Mouse (Mus musculus) kidney, adult 2 months (tissue): ENCODE measurements around the gene Tnrc18. TPM values are rescaled to one million over a fixed set of nuclear protein-coding genes. Genes with fewer than 3 reads are reported as not detected.

Experiments used
- DNase-seq: peaks from one replicate; pipeline ENCODE4 v3.0.0; 2021
- H3K27ac ChIP-seq: fragments of 200-500 bp; 2 replicates; pipeline ENCODE4 v1.5.1; 2012; ENCODE audit warnings: low read depth, low read length, control low read depth, inconsistent platforms; ENCODE audit not compliant: insufficient read depth
- H3K27me3 ChIP-seq: fragments of 200-500 bp; replicated peaks from 2 replicates; pipeline ENCODE4 v1.6.1; 2012; ENCODE audit warnings: mild to moderate bottlenecking, moderate library complexity, low read length, inconsistent platforms; ENCODE audit not compliant: control insufficient read depth, insufficient read depth
- H3K36me3 ChIP-seq: fragments of 200-500 bp; 2 replicates; pipeline ENCODE4 v1.6.1; 2012; ENCODE audit warnings: mild to moderate bottlenecking, moderate library complexity, low read length, inconsistent platforms; ENCODE audit not compliant: control insufficient read depth, insufficient read depth
- H3K4me1 ChIP-seq: fragments of 200-500 bp; 2 replicates; pipeline ENCODE4 v1.6.1; 2011; ENCODE audit warnings: low read length; ENCODE audit not compliant: control insufficient read depth, insufficient read depth
- H3K4me3 ChIP-seq: fragments of 200-500 bp; 2 replicates; pipeline ENCODE4 v1.5.1; 2011; ENCODE audit warnings: mild to moderate bottlenecking, low read depth, low read length, control low read depth; ENCODE audit not compliant: insufficient read depth
- CTCF ChIP-seq: fragments of 200-500 bp; conservative IDR thresholded peaks from 2 replicates; pipeline ENCODE4 v1.5.1; 2011; ENCODE audit warnings: low read depth, mild to moderate bottlenecking, control low read depth, low read length, moderate library complexity, mixed read lengths; ENCODE audit not compliant: insufficient read depth, insufficient read length
- POLR2A ChIP-seq: fragments of 200-500 bp; IDR thresholded peaks from one replicate; pipeline ENCODE4 v1.6.1; 2011; ENCODE audit warnings: low read depth, low read length, control low read depth
- WGBS: fragments of 180-500 bp; shearing (Covaris S2); methylation state at CpG from one replicate; pipeline ENCODE4 v1.1.7; 2018; 5-methylcytosine and 5-hydroxymethylcytosine counted together
- polyA plus RNA-seq: library from polyadenylated mRNA; depleted of rRNA; stranded (reverse); fragments of >200 nt; gene quantifications from 2 replicates; pipeline ENCODE4 v1.2.3, GENCODE M21; 2012

Tnrc18 gene
- polyA plus RNA-seq, 1 experiment = 32.1 TPM

GRCm38 (mm10) chr5:142769641-142770040 lies 47.8 kb downstream of the Tnrc18 start:
- 42% methylated on average over 5 of the region's 5 CpGs for WGBS
- H3K4me1 ChIP-seq = peaks cover 3% of the 10 kb centered on the region; the same call in 1 of the 2 replicates
- no peak overlapping the region for H3K4me3 ChIP-seq
- no peak for TF ChIP-seq POLR2A
- peak; percentile 68 for DNase-seq
- H3K27me3 ChIP-seq = no peaks in the 10 kb centered on the region
- H3K36me3 ChIP-seq = peaks cover 5% of the 10 kb centered on the region
- H3K27ac ChIP-seq = no peak overlapping the region

- 51% methylated on average over 10 of the region's 10 CpGs for WGBS
- H3K36me3 ChIP-seq = peaks cover 6% of the 10 kb centered on the region
These were observed 48.9 kb downstream of the Tnrc18 start for GRCm38 (mm10) chr5:142768352-142769267.

GRCm38 (mm10) chr5:142767937-142768336 lies 49.5 kb downstream of the Tnrc18 start:
- TF ChIP-seq POLR2A (no peak), CTCF (peak; percentile 79)
- peak; percentile 87 for DNase-seq
- Histone ChIP-seq H3K4me3 (no peak overlapping the region), H3K36me3 (peaks cover 6% of the 10 kb centered on the region), H3K27me3 (no peaks in the 10 kb centered on the region), H3K4me1 (peaks cover 3% of the 10 kb centered on the region; the same call in 1 of the 2 replicates), H3K27ac (no peak overlapping the region)
- 21% methylated on average over 7 of the region's 7 CpGs for WGBS

More at GRCm38 (mm10) chr5:142768352-142769267, 48.9 kb downstream of the Tnrc18 start:
- no peak overlapping the region for H3K4me3 ChIP-seq
- H3K27ac ChIP-seq = no peak overlapping the region
- TF ChIP-seq CTCF = no peak
- TF ChIP-seq POLR2A = no peak
- H3K4me1 ChIP-seq = peaks cover 3% of the 10 kb centered on the region; the same call in 1 of the 2 replicates
- H3K27me3 ChIP-seq = no peaks in the 10 kb centered on the region
- peak; percentile 29 for DNase-seq

- DNase-seq = no peak
- no peak overlapping the region for H3K4me3 ChIP-seq
- peaks cover 5% of the 10 kb centered on the region for H3K36me3 ChIP-seq
- 93% methylated on average over 3 of the region's 3 CpGs for WGBS
- no peak overlapping the region for H3K27ac ChIP-seq
- H3K27me3 ChIP-seq = no peaks in the 10 kb centered on the region
- peaks cover 3% of the 10 kb centered on the region; the same call in 1 of the 2 replicates for H3K4me1 ChIP-seq
- no peak for TF ChIP-seq CTCF
- TF ChIP-seq POLR2A = no peak
These were observed 50.8 kb downstream of the Tnrc18 start for GRCm38 (mm10) chr5:142766708-142767107.

GRCm38 (mm10) chr5:142764889-142765288 lies 52.6 kb downstream of the Tnrc18 start:
- Histone ChIP-seq H3K36me3 (peaks cover 5% of the 10 kb centered on the region), H3K4me3 (no peak overlapping the region), H3K27me3 (no peaks in the 10 kb centered on the region), H3K27ac (no peak overlapping the region), H3K4me1 (peaks cover 3% of the 10 kb centered on the region; the same call in 1 of the 2 replicates)
- DNase-seq = no peak
- WGBS = 83% methylated on average over 15 of the region's 15 CpGs
- no peak for TF ChIP-seq POLR2A
- no peak for TF ChIP-seq CTCF

GRCm38 (mm10) chr5:142764306-142764705 lies 53.2 kb downstream of the Tnrc18 start:
- WGBS = 72% methylated on average over 11 of the region's 11 CpGs
- Histone ChIP-seq H3K4me1 (no peaks in the 10 kb centered on the region), H3K36me3 (peaks cover 5% of the 10 kb centered on the region), H3K4me3 (no peak overlapping the region), H3K27me3 (no peaks in the 10 kb centered on the region), H3K27ac (no peak overlapping the region)
- no peak for DNase-seq
- no peak for TF ChIP-seq POLR2A

- DNase-seq = no peak
- WGBS = 75% methylated on average over 21 of the region's 21 CpGs
- Histone ChIP-seq H3K4me3 (no peak overlapping the region), H3K4me1 (no peaks in the 10 kb centered on the region), H3K27ac (no peak overlapping the region), H3K36me3 (peaks cover 5% of the 10 kb centered on the region), H3K27me3 (no peaks in the 10 kb centered on the region)
- TF ChIP-seq CTCF = no peak
- no peak for TF ChIP-seq POLR2A
These were observed 55.2 kb downstream of the Tnrc18 start for GRCm38 (mm10) chr5:142762082-142762807.
